Mouse (Mus musculus) leukemia stem cell, adult 10-12 weeks (primary cell): ENCODE measurements around the gene Lamtor1. TPM values are rescaled to one million over a fixed set of nuclear protein-coding genes. Genes with fewer than 3 reads are reported as not detected.

Source experiments
- polyA plus RNA-seq: library from polyadenylated mRNA; stranded (reverse); fragments of >175 nt; gene quantifications from 2 replicates; pipeline ENCODE4 v1.2.3, GENCODE M21; 2012; ENCODE audit warnings: low replicate concordance

Gene Lamtor1
- 131 and 178 TPM in 2 replicates for polyA plus RNA-seq

GRCm38 (mm10) chr7:101905561-101906286, at the start of gene Lamtor1:
Lamtor1 (plus strand) TSS chr7:101905904.

DNA sequence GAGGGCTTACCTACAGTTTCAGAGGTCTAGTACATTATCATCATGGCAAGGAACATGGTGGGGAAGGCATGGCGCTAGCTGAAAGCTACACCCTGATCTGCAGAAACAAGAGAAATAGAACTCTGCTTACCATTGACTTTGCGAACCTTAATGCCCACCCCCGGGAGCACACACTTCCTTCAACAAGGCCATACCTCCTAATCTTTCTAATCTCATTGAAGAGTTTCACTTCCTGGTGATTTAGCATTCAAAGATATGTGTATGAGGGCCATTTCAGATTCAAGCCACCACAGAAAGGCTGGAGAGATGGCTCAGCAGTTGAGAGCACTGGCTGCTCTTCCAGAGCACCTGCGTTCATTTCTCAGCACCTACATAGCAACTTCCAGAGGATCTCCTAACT, 48.6 kb upstream of the Lamtor1 start, which contains the start of gene Folr2:
Gene Folr2, minus strand, starts transcription at position 101 of the 400 bp plus-strand sequence.

GRCm38 (mm10) chr7:101863415-101863814, 42.3 kb upstream of the Lamtor1 start, which contains the start of gene Anapc15:
Anapc15 (plus strand) TSS chr7:101863715.

DNA sequence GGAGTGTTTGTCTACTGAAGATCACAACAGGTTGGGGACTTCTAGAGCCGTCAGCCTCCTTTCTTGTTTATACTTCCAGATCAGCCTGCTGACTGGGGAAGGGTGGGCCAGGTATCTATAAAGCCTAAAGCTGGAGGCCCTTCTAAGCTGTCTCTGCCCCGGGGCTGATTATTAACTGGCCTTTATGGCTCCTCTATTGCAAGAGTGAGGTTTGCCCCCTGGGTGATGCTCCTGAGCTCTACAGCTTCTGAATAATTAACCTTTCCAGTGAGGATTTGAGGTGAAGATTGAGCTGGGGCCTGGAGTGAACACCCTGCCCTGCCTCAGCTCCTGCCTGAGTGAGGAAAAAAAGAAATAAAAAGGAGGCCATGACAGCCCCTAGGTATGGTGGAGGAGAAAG, 35.1 kb upstream of the Lamtor1 start, which contains the start of gene Folr1:
Gene Folr1, minus strand, starts transcription at position 160 of the 400 bp plus-strand sequence.

GRCm38 (mm10) chr7:101906287-101906681, 580 bp downstream of the Lamtor1 start, which contains the start of gene Tomt:
Tomt (minus strand) TSS chr7:101906359.

DNA sequence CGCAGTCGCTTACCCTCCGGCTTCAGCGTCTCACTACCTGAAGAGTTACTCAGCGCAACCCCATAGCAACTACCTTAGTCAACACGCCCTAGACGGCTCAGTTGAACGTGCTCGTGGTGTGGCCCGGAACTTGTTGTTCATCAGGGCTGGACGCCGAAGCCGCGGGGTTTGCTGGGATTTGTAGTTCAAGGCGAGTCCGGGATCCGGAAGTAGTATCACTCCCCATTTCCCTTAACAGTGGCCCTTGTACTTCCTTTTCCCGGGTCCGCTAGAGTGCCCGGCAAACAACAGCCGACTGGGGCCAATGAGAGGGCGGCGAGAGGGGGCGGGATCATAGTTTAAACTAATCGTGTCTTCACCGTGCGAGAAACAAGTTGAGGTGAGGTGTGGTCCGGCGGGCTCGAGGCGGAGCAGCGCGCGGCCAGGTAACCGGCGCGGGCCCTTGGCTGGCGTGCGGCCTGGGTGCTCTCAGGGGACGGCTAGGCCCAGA, 28.1 kb downstream of the Lamtor1 start, which contains the start of the genes Lrrc51 and Numa1:
Gene Lrrc51, minus strand, starts transcription at position 145 of the 490 bp plus-strand sequence.
Gene Numa1, plus strand, starts transcription at position 361 of the 490 bp plus-strand sequence.

Other genes starting within 250 kb of the Lamtor1 start
- 17.1 and 46.2 TPM in 2 replicates for gene Clpb, start 242.3 kb upstream of the Lamtor1 start, polyA plus RNA-seq
- 0.10 and 0.22 TPM in 2 replicates for gene Phox2a, start 87.6 kb upstream of the Lamtor1 start, polyA plus RNA-seq
- gene Inppl1, start 67.7 kb upstream of the Lamtor1 start, polyA plus RNA-seq, result 126 and 174 TPM in 2 replicates
- gene Folr2, start 48.7 kb upstream of the Lamtor1 start, polyA plus RNA-seq, result not detected in 2 replicates
- 42.3 and 54.1 TPM in 2 replicates for gene Anapc15, start 42.2 kb upstream of the Lamtor1 start, polyA plus RNA-seq
- gene Folr1, start 35.1 kb upstream of the Lamtor1 start, polyA plus RNA-seq, result 15.0 and 17.2 TPM in 2 replicates
- not detected in 2 replicates for gene Tomt, start 455 bp downstream of the Lamtor1 start, polyA plus RNA-seq
- not detected in 2 replicates for gene Lrrc51, start 28.0 kb downstream of the Lamtor1 start, polyA plus RNA-seq
- gene Numa1, start 28.2 kb downstream of the Lamtor1 start, polyA plus RNA-seq, result 74.4 and 142 TPM in 2 replicates
- gene Il18bp, start 112.8 kb downstream of the Lamtor1 start, polyA plus RNA-seq, result 5.3 and 23.4 TPM in 2 replicates
- 0.57 and 3.2 TPM in 2 replicates for gene Rnf121, start 159.6 kb downstream of the Lamtor1 start, polyA plus RNA-seq
- 13.5 and 17.2 TPM in 2 replicates for gene Xndc1, start 159.6 kb downstream of the Lamtor1 start, polyA plus RNA-seq
- gene Xntrpc, start 159.8 kb downstream of the Lamtor1 start, polyA plus RNA-seq, result 0.64 TPM in 1 of 2 replicates, not detected in the other
- gene Trpc2, start 177.2 kb downstream of the Lamtor1 start, polyA plus RNA-seq, result 0.15 and 4.1 TPM in 2 replicates
- not detected in 2 replicates for gene Art1, start 195.8 kb downstream of the Lamtor1 start, polyA plus RNA-seq
- gene Art5, start 203.6 kb downstream of the Lamtor1 start, polyA plus RNA-seq, result not detected in 2 replicates
- gene Chrna10, start 210.9 kb downstream of the Lamtor1 start, polyA plus RNA-seq, result not detected in 2 replicates